Mouse (Mus musculus): ENCODE measurements around the gene Gm20388. TPM values are rescaled to one million over a fixed set of nuclear protein-coding genes. Genes with fewer than 3 reads are reported as not detected.

Gm20388 gene
- polyA plus RNA-seq, 1 experiment from 2014 or later, result not detected

DNA sequence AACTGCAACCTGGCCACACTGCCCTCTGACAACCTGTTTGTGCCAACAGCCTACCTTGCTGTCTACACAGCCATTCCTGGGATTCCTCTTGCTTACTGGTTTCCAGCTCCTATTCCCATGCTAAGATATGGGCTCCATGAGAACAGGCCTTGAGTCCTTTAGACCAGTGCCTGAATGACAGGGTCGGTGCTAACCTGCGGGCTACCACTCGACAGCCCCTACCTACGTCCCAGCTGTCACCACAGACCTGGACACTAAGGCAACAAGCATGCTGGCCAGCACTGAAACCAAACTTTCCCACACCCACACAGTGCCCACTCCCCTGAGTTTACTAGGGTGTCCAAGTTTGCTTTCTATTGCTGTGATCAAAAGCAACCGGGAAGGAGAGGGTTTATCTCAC is 1917.1 kb downstream of the Gm20388 start:
- Histone ChIP-seq H3K36me3 (ENCODE audit: control insufficient read depth, insufficient read depth, low read length) (no peaks in the 10 kb centered on the region), H3K27ac (replicated peaks) (no peak overlapping the region), H3K27me3 (ENCODE audit: control insufficient read depth, insufficient read depth, low read length) (no peaks in the 10 kb centered on the region), H3K9me3 (ENCODE audit: control insufficient read depth, low read length) (no peaks in the 10 kb centered on the region), H3K4me1 (replicated peaks; ENCODE audit: control insufficient read depth, insufficient read depth) (no peaks in the 10 kb centered on the region), H3K9ac (ENCODE audit: low read length) (no peak overlapping the region), H3K4me2 (replicated peaks; ENCODE audit: low read depth) (no peak overlapping the region), H3K4me3 (ENCODE audit: low read depth, low read length) (no peak overlapping the region)
- ATAC-seq (ENCODE audit: low FRiP score, low TSS enrichment) (no peak), DNase-seq (ENCODE audit: low spot score) (no peak)
- 96% methylated on average over 5 of the region's 5 CpGs for WGBS
- no peak for TF ChIP-seq CTCF (IDR thresholded peaks at IDR 0.05; ENCODE audit: low read depth)
- TF ChIP-seq EP300 (optimal IDR thresholded peaks at IDR 0.05), result no peak

DNA sequence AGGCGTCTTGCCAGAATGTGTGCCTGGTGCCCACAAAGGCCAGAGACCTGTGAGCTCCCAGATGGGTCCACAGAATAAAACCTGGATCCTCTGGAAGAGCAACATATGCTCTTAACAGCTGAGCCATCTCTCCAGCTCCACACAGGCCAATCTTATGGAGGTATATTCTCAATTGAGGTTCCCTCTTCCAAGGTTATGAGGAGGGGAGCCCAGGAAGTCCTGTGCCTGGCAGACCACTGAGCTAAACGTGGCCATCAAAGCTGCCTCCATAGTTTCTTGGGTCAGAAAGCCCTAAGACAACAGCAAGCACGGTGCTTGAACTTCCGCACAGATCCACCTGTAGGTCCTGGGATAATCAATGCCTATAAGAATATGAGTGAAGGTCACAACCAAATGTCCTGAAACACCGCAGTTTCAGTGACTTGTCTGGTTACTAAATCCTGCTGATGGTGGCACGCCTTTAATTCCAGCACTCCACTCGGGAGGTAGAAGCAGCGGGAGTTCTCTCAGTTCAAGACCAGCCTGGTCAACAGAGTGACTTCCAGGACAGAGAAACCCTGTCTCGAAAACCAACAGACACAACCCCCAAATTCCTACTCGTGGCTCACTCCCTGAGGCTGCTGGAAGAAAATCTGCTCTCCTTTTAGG is 1917.9 kb downstream of the Gm20388 start:
- Histone ChIP-seq H3K4me3 (ENCODE audit: low read depth, low read length) (peak overlapping the region; percentile 84), H3K4me2 (replicated peaks; ENCODE audit: low read depth) (peak overlapping the region; percentile 72), H3K36me3 (ENCODE audit: control insufficient read depth, insufficient read depth, low read length) (no peaks in the 10 kb centered on the region), H3K4me1 (replicated peaks; ENCODE audit: control insufficient read depth, insufficient read depth) (no peaks in the 10 kb centered on the region), H3K27me3 (ENCODE audit: control insufficient read depth, insufficient read depth, low read length) (no peaks in the 10 kb centered on the region), H3K9me3 (ENCODE audit: control insufficient read depth, low read length) (no peaks in the 10 kb centered on the region), H3K9ac (ENCODE audit: low read length) (peak overlapping the region; percentile 80), H3K27ac (replicated peaks) (peak overlapping the region; percentile 53; the same call in 1 of the 2 replicates)
- ATAC-seq (ENCODE audit: low FRiP score, low TSS enrichment) (no peak), DNase-seq (ENCODE audit: low spot score) (no peak)
- TF ChIP-seq CTCF (IDR thresholded peaks at IDR 0.05; ENCODE audit: low read depth) (no peak), EP300 (optimal IDR thresholded peaks at IDR 0.05) (no peak)
- 32% methylated on average over 10 of the region's 10 CpGs for WGBS

GRCm38 (mm10) chr8:121829048-121829776 is 1918.6 kb downstream of the Gm20388 start, which contains the start of gene Klhdc4:
Gene Klhdc4 (minus strand): TSS chr8:121829569.
- Histone ChIP-seq H3K27ac (replicated peaks) (peak within 1 kb of the TSS; percentile 53), H3K9me3 (ENCODE audit: control insufficient read depth, low read length) (no peaks in the 10 kb centered on the region), H3K27me3 (ENCODE audit: control insufficient read depth, insufficient read depth, low read length) (no peaks in the 10 kb centered on the region), H3K36me3 (ENCODE audit: control insufficient read depth, insufficient read depth, low read length) (no peaks in the 10 kb centered on the region), H3K4me2 (replicated peaks; ENCODE audit: low read depth) (peak within 1 kb of the TSS; percentile 72), H3K4me3 (ENCODE audit: low read depth, low read length) (peak within 1 kb of the TSS; percentile 84), H3K9ac (ENCODE audit: low read length) (peak within 1 kb of the TSS; percentile 80), H3K4me1 (replicated peaks; ENCODE audit: control insufficient read depth, insufficient read depth) (no peaks in the 10 kb centered on the region)
- WGBS, result under 1% methylated on average over 66 of the region's 68 CpGs
- ATAC-seq (ENCODE audit: low FRiP score, low TSS enrichment) (peak; percentile 99), DNase-seq (ENCODE audit: low spot score) (peak; percentile 90)
- no peak for TF ChIP-seq CTCF (IDR thresholded peaks at IDR 0.05; ENCODE audit: low read depth)
- TF ChIP-seq EP300 (optimal IDR thresholded peaks at IDR 0.05), result no peak

DNA sequence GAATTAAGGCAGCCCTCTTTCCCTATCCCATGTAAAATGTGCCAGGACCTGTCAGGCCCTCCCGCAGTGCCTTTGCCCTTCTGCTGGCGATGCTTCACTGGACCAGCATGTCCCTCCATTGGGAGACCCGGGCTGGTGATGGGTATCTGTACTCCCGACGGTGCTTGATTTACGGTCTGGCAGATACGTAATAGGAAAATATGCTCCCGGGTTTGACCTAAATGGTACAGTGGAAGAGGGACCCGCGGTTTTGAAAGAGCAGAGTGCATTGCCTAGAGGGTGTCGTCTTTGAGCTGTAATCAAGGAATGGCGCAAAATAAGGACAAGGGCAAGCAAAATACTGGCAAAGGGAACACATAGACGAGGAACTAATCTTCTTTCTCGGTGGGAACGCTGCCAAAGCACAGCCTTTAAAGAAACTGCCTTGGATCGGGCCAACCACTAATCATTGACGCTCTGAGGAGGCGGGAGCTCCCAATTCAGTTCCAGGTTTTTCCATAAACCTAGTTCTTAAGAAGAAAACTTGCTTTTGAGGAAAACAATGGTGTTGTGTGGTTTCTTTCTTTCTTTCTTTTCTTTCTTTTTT is 1919.2 kb downstream of the Gm20388 start:
- peak overlapping the region; percentile 72 for H3K4me2 ChIP-seq (replicated peaks; ENCODE audit: low read depth)
- no peaks in the 10 kb centered on the region for H3K36me3 ChIP-seq (ENCODE audit: control insufficient read depth, insufficient read depth, low read length)
- DNase-seq (ENCODE audit: low spot score) (no peak), ATAC-seq (ENCODE audit: low FRiP score, low TSS enrichment) (peak; percentile 82)
- peak overlapping the region; percentile 84 for H3K4me3 ChIP-seq (ENCODE audit: low read depth, low read length)
- peak overlapping the region; percentile 35; the same call in 1 of the 2 replicates for H3K27ac ChIP-seq (replicated peaks)
- no peaks in the 10 kb centered on the region for H3K4me1 ChIP-seq (replicated peaks; ENCODE audit: control insufficient read depth, insufficient read depth)
- 16% methylated on average over 18 of the region's 18 CpGs for WGBS
- no peaks in the 10 kb centered on the region for H3K27me3 ChIP-seq (ENCODE audit: control insufficient read depth, insufficient read depth, low read length)
- H3K9me3 ChIP-seq (ENCODE audit: control insufficient read depth, low read length), result no peaks in the 10 kb centered on the region
- peak overlapping the region; percentile 52; the same call in 1 of the 2 replicates for H3K9ac ChIP-seq (ENCODE audit: low read length)
- TF ChIP-seq EP300 (optimal IDR thresholded peaks at IDR 0.05), result no peak
- no peak for TF ChIP-seq CTCF (IDR thresholded peaks at IDR 0.05; ENCODE audit: low read depth)

GRCm38 (mm10) chr8:121832061-121832460 is 1921.4 kb downstream of the Gm20388 start:
- no peaks in the 10 kb centered on the region for H3K4me1 ChIP-seq (replicated peaks; ENCODE audit: control insufficient read depth, insufficient read depth)
- H3K9me3 ChIP-seq (ENCODE audit: control insufficient read depth, low read length), result no peaks in the 10 kb centered on the region
- no peak overlapping the region for H3K9ac ChIP-seq (ENCODE audit: low read length)
- no peak overlapping the region for H3K4me3 ChIP-seq (ENCODE audit: low read depth, low read length)
- no peak overlapping the region for H3K27ac ChIP-seq (replicated peaks)
- H3K27me3 ChIP-seq (ENCODE audit: control insufficient read depth, insufficient read depth, low read length), result no peaks in the 10 kb centered on the region
- DNase-seq (ENCODE audit: low spot score), result no peak
- no peaks in the 10 kb centered on the region for H3K36me3 ChIP-seq (ENCODE audit: control insufficient read depth, insufficient read depth, low read length)
- ATAC-seq (ENCODE audit: low FRiP score, low TSS enrichment), result no peak
- H3K4me2 ChIP-seq (replicated peaks; ENCODE audit: low read depth), result no peak overlapping the region
- TF ChIP-seq CTCF (IDR thresholded peaks at IDR 0.05; ENCODE audit: low read depth) (no peak), EP300 (optimal IDR thresholded peaks at IDR 0.05) (no peak)
- 86% methylated on average over 2 of the region's 2 CpGs for WGBS
